Mouse (Mus musculus) olfactory bulb, adult 2 months (tissue): ENCODE results near the gene Abhd15. TPM values are rescaled to one million over a fixed set of nuclear protein-coding genes. Genes with fewer than 3 reads are reported as not detected.
A peak's percentile ranks its signal among the peaks of the same experiment; 100 is the strongest.

Experiments used
- H3K27ac ChIP-seq: fragments of 200-500 bp; 2 replicates; pipeline ENCODE4 v1.5.1; 2012; ENCODE audit warnings: low read depth, low read length; ENCODE audit not compliant: insufficient read depth
- H3K4me1 ChIP-seq: fragments of 200-500 bp; 2 replicates; pipeline ENCODE4 v1.6.1; 2012; ENCODE audit warnings: low read length; ENCODE audit not compliant: control insufficient read depth, insufficient read depth
- H3K4me3 ChIP-seq: fragments of 200-500 bp; 2 replicates; pipeline ENCODE4 v1.5.1; 2012; ENCODE audit warnings: mild to moderate bottlenecking, low read depth, low read length, moderate library complexity; ENCODE audit not compliant: insufficient read depth
- CTCF ChIP-seq: fragments of 200-500 bp; IDR thresholded peaks from 2 replicates; pipeline ENCODE4 v1.5.1; 2012; ENCODE audit warnings: low read depth, mild to moderate bottlenecking, low read length, moderate library complexity; ENCODE audit not compliant: insufficient read depth
- POLR2A ChIP-seq: fragments of 200-500 bp; IDR thresholded peaks from 2 replicates; pipeline ENCODE4 v1.6.1; 2012; ENCODE audit warnings: mild to moderate bottlenecking, low read depth, low read length, moderate library complexity; ENCODE audit not compliant: insufficient read depth
- WGBS: fragments of 180-500 bp; shearing (Covaris S2); methylation state at CpG from one replicate; pipeline ENCODE4 v1.1.7; 2018; 5-methylcytosine and 5-hydroxymethylcytosine counted together
- polyA plus RNA-seq: library from polyadenylated mRNA; stranded (reverse); fragments of >200 nt; gene quantifications from 2 replicates; pipeline ENCODE4 v1.2.4, GENCODE M21; 2012; ENCODE audit warnings: low replicate concordance; ENCODE audit not compliant: missing spikeins, insufficient read depth, insufficient read length

Gene Abhd15
- polyA plus RNA-seq, 1 experiment = not detected

DNA sequence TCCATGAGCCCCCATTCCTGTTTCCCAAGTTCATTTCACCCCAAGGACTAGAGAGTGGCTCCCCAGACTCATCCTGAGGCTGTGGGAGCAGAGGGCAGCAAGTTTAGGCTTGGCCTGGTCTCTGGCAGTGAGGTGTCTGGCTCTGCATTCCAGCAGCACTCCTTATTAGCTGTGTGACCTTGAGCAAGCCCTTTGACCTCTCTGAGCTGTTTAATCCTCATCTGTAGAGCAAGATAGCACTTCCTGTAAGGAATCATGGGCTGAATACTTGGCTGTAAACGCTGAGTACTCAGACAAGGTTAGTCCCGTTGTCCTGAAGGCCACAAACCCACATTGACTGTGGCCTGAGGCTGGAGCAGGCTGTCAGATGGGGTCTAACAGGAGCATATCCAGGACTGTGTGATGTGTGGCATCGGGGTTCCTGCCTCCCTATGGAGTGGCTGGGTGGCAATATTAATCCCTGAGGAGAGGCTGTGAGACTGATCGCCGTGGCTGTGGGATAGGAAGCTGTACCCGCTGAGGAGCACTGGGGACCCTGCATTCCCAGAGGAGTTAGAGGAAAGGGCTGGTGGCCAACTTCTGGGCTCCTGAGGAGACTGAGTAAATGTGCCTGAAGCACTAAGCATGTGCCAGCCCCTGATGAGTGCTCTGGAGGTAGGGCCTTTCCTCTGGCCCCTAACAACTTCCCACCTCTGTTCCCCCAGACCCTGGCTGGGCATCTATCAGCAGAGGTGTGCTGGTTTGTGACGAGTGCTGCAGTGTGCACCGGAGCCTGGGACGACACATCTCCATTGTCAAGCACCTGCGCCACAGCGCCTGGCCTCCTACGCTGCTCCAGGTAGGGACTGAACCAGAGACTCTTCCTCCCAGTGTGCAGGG is 16.4 kb upstream of the Abhd15 start:
- Histone ChIP-seq H3K4me3 (no peak overlapping the region), H3K27ac (peak overlapping the region; percentile 47), H3K4me1 (peaks cover 47% of the 10 kb centered on the region)
- WGBS = 71% methylated on average over 12 of the region's 12 CpGs
- no peak for TF ChIP-seq CTCF
- no peak for TF ChIP-seq POLR2A

GRCm38 (mm10) chr11:77499354-77499753 is 15.6 kb upstream of the Abhd15 start:
- 74% methylated on average over 7 of the region's 7 CpGs for WGBS
- Histone ChIP-seq H3K4me1 (peaks cover 48% of the 10 kb centered on the region), H3K27ac (no peak overlapping the region)

DNA sequence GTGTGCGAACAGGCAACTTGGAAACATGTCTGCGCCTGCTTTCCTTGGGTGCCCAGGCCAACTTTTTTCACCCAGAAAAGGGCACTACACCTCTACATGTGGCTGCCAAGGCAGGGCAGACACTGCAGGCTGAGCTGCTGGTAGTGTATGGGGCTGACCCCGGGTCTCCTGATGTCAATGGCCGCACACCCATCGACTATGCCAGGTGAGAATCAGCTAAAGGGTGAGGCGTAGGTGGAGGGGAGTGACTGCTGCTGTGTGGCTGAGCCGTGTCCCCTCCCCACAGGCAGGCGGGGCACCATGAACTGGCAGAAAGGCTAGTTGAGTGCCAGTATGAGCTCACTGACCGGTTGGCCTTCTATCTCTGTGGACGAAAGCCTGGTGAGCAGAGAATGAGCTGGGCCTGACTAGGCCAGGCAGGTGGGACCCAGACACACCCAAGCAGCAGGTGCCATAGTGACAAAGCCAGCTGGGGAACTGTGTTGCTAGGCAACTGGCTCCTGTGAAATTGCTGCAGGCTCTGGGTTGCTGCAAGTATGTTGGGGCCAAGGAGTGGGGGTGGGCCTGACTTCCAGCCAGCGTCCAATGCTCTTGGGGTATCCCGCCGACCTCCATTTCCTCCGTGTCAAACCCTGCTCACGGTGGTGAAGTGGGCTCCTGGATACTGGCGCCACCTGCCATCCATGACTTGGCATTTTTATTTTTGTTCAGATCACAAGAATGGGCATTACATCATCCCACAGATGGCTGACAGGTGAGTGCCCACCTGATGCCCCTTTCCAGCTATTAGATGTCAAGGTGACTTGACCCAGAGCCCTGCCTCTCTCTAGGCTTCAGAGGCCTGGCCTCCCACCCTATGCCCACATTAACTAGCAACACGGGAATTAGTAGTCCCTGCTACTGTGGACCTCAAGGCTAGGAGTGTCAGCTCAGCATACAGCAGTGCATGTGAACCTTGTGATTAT is 14.3 kb upstream of the Abhd15 start:
- whole genome bisulfite sequencing = 60% methylated on average over 17 of the region's 17 CpGs
- Histone ChIP-seq H3K27ac (no peak overlapping the region), H3K4me3 (no peak overlapping the region), H3K4me1 (peaks cover 41% of the 10 kb centered on the region)
- TF ChIP-seq POLR2A (no peak), CTCF (peak; percentile 15; the same call in 1 of the 2 replicates)

More at GRCm38 (mm10) chr11:77499354-77499753, 15.6 kb upstream of the Abhd15 start:
- TF ChIP-seq CTCF = no peak
- TF ChIP-seq POLR2A = no peak
- no peak overlapping the region for H3K4me3 ChIP-seq

DNA sequence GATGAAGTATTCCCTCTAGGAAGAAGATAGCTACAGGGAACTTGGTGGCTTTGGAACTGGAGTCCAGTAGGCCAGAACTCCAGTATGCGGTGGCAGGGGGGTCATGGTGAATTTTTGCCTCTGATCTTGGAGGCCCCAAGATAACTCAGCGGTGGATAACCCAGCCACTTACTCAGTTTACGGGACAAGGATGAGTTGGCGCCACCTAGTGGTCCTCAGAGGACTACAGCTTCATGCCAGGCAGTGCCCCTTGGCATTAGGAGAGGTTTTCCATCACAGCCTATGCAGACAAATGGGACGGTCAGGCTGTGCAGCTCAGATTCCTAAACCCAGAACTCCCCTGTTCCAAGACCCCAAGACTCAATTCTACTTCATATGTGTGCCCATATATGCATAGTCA is 13.5 kb upstream of the Abhd15 start:
- H3K4me3 ChIP-seq = no peak overlapping the region
- H3K27ac ChIP-seq = no peak overlapping the region
- TF ChIP-seq CTCF (peak; percentile 79), POLR2A (no peak)
- whole genome bisulfite sequencing = 8% methylated on average over 5 of the region's 5 CpGs
- peaks cover 38% of the 10 kb centered on the region for H3K4me1 ChIP-seq

- WGBS = 95% methylated on average over 4 of the region's 4 CpGs
- TF ChIP-seq CTCF (no peak), POLR2A (no peak)
- Histone ChIP-seq H3K27ac (no peak overlapping the region), H3K4me3 (no peak overlapping the region), H3K4me1 (peaks cover 35% of the 10 kb centered on the region)
These were observed 12.9 kb upstream of the Abhd15 start for GRCm38 (mm10) chr11:77501971-77502370.

DNA sequence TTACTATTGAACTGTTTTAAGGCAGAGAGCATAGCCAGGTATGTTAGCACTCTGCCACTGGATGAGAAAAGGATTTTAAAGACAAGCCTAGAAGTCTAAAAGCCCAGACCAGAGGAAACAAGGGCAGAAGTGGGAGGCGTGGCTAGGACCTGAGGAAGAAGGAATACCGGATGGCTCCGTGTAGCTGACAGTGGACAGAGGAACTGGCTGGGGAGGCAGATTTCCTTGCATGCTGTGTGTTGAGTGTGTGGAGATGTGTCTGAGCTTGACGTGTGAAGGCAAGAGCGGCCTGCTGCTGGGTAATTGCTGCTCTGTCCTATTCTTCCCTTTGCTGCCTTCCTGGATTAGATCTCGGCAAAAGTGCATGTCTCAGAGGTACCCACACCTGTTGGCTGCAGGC is 12.4 kb upstream of the Abhd15 start:
- TF ChIP-seq CTCF (no peak), POLR2A (no peak)
- Histone ChIP-seq H3K27ac (no peak overlapping the region), H3K4me1 (peaks cover 30% of the 10 kb centered on the region), H3K4me3 (no peak overlapping the region)
- WGBS = 80% methylated on average over 6 of the region's 6 CpGs

GRCm38 (mm10) chr11:77503511-77503910 is 11.4 kb upstream of the Abhd15 start:
- WGBS = 52% methylated on average over 3 of the region's 3 CpGs
- H3K27ac ChIP-seq = no peak overlapping the region
- no peak overlapping the region for H3K4me3 ChIP-seq
- H3K4me1 ChIP-seq = peaks cover 25% of the 10 kb centered on the region
- no peak for TF ChIP-seq CTCF
- TF ChIP-seq POLR2A = no peak

DNA sequence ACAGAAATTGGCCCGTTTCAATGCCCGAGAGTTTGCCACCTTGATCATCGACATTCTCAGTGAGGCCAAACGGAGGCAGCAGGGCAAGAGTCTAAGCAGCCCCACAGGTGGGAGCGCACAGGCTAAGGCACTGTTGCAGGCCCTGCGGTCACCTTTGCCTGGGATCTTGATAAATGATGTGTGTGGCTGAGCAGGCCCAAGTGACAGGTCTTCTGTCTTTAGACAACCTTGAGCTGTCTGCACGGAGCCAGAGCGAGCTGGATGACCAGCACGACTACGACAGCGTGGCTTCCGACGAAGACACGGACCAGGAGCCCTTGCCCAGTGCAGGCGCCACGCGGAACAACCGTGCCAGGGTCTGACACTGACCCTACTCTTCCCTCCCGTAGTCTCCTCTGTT is 10.5 kb upstream of the Abhd15 start:
- Histone ChIP-seq H3K4me1 (peaks cover 25% of the 10 kb centered on the region), H3K4me3 (no peak overlapping the region), H3K27ac (no peak overlapping the region)
- TF ChIP-seq POLR2A (no peak), CTCF (no peak)
- 93% methylated on average over 19 of the region's 19 CpGs for WGBS
